Mouse (Mus musculus): ENCODE measurements at regions not wholly inside any gene's neighbourhood (a gene's known extent, or its start where the extent isn't known, plus 50 kb on each side); places are given as distances from the start of the nearest gene placed in this dataset.

- peak; percentile 19 for DNase-seq (ENCODE audit: low spot score)
Observed at GRCm38 (mm10) chr3:104712711-104713110, 68.1 kb upstream of the Ppm1j start.

GRCm38 (mm10) chr3:104713836-104714631 is 66.8 kb upstream of the Ppm1j start:
- peak; percentile 64 for DNase-seq (ENCODE audit: low spot score)

GRCm38 (mm10) chr3:104714679-104715326 is 66.1 kb upstream of the Ppm1j start:
- peak; percentile 11 for DNase-seq (ENCODE audit: low spot score)
